Mouse (Mus musculus): Measurements from ENCODE around the gene Rnf146. TPM values are rescaled to one million over a fixed set of nuclear protein-coding genes. Genes with fewer than 3 reads are reported as not detected.

Gene Rnf146
- total RNA-seq, 4 experiments from 2014 or later, result 90.8 to 103 (median 97.6) TPM

Other genes with a start within 250 kb of the Rnf146 start
- 100 to 1,000 TPM; 147 to 163 (median 159) TPM for gene Soga3, start 218.6 kb downstream of the Rnf146 start, total RNA-seq (2022)
- 10 to 100 TPM; 13.3 to 37.4 (median 24.0) TPM for gene Gm49353, start 163.5 kb downstream of the Rnf146 start, total RNA-seq (2022)
- 10 to 100 TPM; 60.2 to 99.7 (median 75.6) TPM for gene 9330159F19Rik, start 150.8 kb downstream of the Rnf146 start, total RNA-seq (2022)
- 10 to 100 TPM; 29.0 to 42.3 (median 33.7) TPM for gene Echdc1, start 49.3 kb downstream of the Rnf146 start, total RNA-seq (2022)
- 10 to 100 TPM; 12.3 to 15.6 (median 13.8) TPM for gene Rspo3, start 173.4 kb upstream of the Rnf146 start, total RNA-seq (2022)

Measured in layer of hippocampus, adult 8-10 months (tissue).